Mouse (Mus musculus) cerebellum, adult 9-11 months (tissue): ENCODE measurements around the gene Sec62.

Experiments
- DNase-seq: peaks from one replicate; pipeline ENCODE4 v3.0.0; 2022

Sec62 gene

GRCm38 (mm10) chr3:30792737-30793402 lies at the start of gene Sec62:
TSS of gene Sec62 (plus strand) at chr3:30792875.
- peak; percentile 93 for DNase-seq

DNA sequence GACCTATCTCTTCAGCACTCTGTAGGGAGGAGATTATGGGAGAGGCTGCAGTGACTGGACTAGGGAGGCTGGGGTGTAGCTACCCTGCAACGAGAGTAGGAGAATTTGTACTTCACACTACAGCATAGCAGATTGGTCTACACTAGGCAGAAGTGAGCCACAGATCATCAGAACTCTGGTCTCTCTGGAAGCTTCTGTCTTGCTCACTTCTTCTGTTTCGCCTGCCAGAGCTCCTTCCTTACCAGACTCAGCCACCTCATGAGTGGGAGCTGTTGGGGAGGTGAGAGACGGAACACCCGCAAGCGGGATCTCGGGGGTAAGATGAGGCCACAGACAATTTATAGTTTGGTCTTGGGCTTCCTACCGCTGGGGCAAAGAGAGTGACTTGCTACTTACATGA lies 49.8 kb upstream of the Sec62 start:
- no peak for DNase-seq

DNA sequence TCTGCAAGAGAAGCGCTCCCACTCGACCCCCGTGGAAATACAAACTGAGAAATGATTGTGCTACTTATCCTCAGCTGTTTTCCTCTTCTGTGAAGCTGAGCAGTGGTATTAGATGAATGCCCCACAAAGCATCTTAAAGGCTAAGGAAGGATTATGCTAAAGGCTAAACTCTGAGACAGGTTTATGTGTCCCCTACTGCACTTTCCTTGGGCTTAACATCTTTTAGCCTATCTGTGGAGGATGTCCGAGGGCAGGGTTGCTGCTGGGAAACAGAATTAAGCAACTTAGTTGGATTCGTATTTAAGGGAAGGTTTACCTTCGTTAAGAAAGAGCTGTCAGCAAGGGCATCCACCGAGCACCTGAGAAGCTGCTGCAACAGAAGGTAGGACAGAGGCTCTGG lies 46.7 kb upstream of the Sec62 start, which contains the start of gene Samd7:
TSS of gene Samd7 (plus strand) at position 288 of the 400 bp plus-strand sequence.
- no peak for DNase-seq

- no peak for DNase-seq
These were observed 44.4 kb upstream of the Sec62 start for GRCm38 (mm10) chr3:30748316-30748715.

DNA sequence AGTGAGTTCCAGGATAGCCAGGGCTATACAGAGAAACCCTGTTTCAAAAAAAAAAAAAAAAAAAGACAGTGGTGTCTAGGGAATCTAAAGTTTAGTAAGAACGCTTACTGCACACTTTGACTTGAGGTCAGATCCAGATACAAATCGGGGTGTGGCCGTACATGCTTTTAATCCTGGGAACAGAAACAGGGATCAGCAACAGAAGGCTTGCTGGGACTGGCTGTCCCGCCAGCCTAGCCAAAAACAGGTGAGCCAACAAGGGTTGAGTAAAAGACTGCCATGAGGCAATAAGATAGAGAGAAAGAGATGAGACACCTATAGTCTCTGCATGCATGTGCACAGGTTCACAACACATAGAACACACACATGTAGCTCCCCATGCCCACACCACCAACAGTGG lies 38.0 kb upstream of the Sec62 start:
- DNase-seq: no peak

DNA sequence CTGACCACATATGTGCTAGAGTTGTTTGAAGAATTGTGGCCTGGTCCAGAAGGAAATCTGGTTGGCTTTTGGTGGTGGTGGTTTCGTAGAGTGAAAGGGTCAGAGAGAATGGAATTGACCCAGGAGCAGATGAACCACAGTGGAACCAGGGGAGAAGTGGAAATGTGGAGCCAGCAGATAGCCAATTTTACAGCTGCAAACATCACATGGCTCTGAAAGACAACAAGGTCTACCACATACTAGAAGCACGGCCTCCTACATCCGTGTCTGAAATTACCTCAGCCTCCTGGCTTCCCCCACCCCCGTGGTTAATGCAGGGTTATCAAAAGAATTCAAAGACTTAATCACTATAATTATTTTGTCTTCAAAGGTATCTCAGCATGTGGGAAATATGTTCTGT lies 27.8 kb upstream of the Sec62 start:
- no peak for DNase-seq

DNA sequence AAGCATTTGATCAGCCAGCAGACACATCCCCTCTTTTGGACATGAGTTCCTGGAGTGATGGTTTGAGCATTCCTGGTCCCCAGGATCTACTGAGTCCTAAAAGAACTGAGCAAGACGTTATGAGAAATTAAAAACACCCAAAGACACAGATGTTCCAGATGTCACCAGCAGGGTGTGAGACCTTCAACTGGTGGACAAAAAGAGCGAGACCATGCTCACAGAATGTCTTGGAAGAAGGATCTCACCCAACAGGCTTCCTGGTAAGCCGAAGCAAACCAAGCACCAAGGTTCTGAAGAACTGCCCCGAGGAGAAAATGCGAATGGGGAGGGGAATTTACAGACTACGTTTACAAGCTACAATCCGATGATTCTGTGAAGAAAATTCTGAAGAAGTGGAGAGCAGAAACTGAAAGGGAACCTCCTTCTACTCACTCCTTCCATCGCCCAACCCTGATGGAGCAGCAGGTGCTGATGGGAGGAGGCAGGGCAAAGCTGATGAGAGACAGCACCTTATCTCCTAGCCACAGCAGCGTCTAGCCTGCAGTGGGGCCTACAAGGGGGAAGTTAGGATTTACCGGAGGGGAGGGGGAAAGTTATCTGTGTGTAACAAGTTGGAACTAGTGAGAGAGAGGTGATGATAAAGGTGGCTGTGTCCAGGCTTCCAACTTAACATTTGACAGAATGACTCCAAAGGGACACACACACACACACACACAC lies 27.2 kb upstream of the Sec62 start:
- DNase-seq: no peak

- no peak for DNase-seq
These were observed 26.5 kb upstream of the Sec62 start for GRCm38 (mm10) chr3:30766177-30766576.

DNA sequence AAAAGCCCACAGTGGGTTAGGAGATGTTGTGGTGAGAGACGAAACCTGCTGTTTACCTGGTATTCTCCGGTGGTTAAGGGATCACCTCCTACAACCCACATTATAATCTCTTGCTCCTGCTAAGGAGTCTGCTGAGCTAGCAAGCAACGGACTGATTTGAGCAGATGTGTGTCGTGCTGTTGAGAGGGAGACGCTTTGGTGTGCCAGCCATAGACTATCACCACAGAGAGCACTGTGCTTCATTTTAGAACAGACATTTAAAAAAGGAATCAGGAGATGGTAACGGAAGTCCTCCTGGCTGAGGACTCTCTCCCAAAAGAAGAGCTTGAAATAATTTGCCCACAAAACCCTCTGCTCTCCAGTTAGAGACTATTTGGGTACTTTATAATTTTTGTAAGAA lies 25.4 kb upstream of the Sec62 start:
- no peak for DNase-seq

- no peak for DNase-seq
These were observed 22.7 kb upstream of the Sec62 start for GRCm38 (mm10) chr3:30769755-30770515.

GRCm38 (mm10) chr3:30771560-30771959 lies 21.1 kb upstream of the Sec62 start:
- DNase-seq: no peak

GRCm38 (mm10) chr3:30772631-30773030 lies 20.0 kb upstream of the Sec62 start:
- no peak for DNase-seq

DNA sequence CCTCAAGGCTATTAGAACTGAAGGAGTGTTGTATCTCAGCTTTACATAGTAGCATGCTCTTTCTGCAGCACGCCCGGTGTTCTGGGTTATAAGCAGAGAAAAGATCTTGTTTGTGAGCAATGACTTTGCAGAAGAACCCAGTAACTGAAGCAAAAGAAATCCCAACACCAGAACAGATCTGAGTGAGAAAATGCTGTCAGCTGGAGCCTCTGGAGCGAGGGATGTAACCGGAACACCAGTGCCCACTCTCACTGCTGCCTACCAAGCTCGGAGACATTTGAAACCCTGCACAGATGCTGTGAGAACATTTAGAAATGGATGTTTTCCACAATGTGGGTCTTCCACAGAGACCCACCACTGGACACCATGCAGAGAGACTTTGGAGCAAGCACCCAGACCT lies 18.0 kb upstream of the Sec62 start:
- DNase-seq: no peak

- DNase-seq: no peak
These were observed 14.7 kb upstream of the Sec62 start for GRCm38 (mm10) chr3:30777984-30778383.

DNA sequence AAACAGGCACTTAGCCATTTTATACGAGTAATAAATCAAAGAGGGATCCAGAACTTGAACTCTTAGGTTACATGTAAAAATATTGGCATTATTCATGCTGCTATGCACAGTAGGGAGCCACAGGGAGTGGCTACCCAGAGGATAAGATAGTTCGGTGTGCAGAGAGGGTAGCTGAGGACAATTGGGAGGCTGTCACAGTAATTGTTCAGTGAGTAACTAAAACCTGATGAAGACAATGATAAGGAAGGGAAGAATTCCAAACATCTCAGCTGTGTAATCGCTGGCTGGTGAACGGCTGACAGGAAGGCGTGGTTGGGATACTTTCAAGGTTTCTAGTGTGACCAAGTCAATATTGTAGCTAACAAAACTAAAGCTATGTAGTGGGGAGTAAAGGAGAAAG lies 4.1 kb upstream of the Sec62 start:
- no peak for DNase-seq

GRCm38 (mm10) chr3:30793403-30794221 lies 937 bp downstream of the Sec62 start:
- peak; percentile 67 for DNase-seq

- DNase-seq: no peak
These were observed 9.5 kb downstream of the Sec62 start for GRCm38 (mm10) chr3:30802171-30802570.

DNA sequence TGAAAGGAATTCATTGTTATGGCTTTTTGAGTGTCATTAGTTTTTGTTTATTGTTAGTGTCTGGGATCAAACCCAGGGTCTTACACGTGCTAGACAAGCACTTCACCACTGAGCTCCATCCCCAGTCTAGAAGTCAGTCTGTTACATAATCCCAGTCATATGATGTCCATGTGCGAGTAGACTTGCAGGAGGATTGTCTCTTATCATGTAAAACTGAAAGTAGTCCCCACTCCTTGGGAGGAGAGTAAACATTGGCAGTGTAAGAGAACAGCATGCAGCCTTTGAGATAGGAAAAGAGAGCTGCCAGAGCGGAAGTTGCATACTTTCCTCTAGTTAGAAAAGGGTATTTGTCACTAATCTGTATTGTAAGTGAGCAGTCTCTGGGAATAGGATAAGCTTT lies 20.2 kb downstream of the Sec62 start:
- no peak for DNase-seq

GRCm38 (mm10) chr3:30818630-30819125 lies 26.0 kb downstream of the Sec62 start:
- no peak for DNase-seq

DNA sequence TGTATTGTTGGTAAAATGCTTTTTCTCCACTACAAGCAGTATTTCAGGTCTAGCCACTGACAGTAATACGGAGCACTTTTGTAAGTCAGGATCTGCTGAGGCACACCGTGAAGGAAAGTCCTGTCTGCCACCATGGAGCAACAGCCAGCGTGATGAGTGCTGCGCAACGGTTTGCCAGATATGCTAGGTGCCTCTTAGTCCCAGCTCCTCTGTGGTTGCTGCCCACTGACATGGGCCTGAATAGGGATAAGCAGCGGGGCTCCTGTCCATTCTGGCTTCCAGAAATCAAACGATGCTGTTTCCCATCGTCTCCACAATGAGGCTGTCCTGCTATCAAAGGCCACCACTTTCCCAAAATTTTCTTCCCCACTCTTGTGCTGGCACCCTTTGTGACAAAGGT lies 29.5 kb downstream of the Sec62 start:
- DNase-seq: no peak

GRCm38 (mm10) chr3:30826069-30826468 lies 33.4 kb downstream of the Sec62 start:
- no peak for DNase-seq

DNA sequence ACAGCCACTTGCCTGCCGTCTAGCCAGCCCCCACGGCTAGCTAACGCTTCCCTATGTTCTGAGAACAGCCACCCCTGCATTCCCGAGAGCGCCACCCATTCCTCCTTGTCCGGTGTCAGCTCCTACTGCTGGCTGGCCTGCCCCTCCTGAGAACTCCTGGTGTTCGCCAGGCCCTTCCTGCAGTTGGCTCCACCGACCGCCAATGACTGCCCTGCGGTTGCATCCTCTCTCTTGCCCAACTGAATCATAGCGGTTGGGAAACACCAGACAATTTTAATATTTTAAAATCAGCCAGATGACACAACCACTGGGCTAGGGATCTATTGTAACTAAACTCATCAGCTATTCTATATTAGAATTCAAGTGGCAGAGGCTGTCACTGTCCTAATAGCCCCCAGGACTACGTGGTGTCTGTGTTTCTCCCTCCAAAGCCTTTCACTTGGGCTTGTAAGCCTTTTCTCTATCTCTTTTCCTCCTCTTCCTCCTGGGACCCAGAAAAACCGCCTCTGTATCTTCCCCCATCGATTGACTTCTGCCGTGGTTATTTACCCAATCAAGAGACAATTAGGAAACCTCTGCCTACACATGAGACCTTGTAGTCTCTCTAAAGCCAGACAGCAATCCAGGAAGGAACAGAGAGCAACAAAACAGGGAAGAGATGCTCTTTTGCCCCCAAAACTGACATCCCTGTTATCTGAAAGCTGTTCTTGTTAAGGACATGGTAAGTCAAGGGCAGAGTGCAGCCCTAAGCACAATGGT lies 39.4 kb downstream of the Sec62 start:
- DNase-seq: no peak
